Mouse (Mus musculus): ENCODE measurements around the gene Nalcn. TPM values are rescaled to one million over a fixed set of nuclear protein-coding genes. Genes with fewer than 3 reads are reported as not detected.

Gene Nalcn
- polyA plus RNA-seq, 1 experiment: not detected

GRCm38 (mm10) chr14:123376167-123376855 is 250.6 kb downstream of the Nalcn start:
- TF ChIP-seq POLR2A (IDR thresholded peaks at IDR 0.05; ENCODE audit: insufficient read depth, low read depth, low read length) (no peak), CTCF (IDR thresholded peaks at IDR 0.05; ENCODE audit: insufficient read depth, low read depth, low read length) (no peak)
- 44% methylated on average over 7 of the region's 7 CpGs for WGBS
- H3K27ac ChIP-seq (ENCODE audit: insufficient read depth, low read depth, low read length): no peak overlapping the region

GRCm38 (mm10) chr14:123371522-123371921 is 255.4 kb downstream of the Nalcn start:
- H3K4me3 ChIP-seq (ENCODE audit: insufficient read depth, low read depth, low read length): no peak overlapping the region
- WGBS: 16% methylated on average over 9 of the region's 9 CpGs
- no peaks in the 10 kb centered on the region for H3K4me1 ChIP-seq (ENCODE audit: control insufficient read depth, insufficient read depth, low read length)
- H3K27ac ChIP-seq (ENCODE audit: insufficient read depth, low read depth, low read length): no peak overlapping the region
- TF ChIP-seq CTCF (IDR thresholded peaks at IDR 0.05; ENCODE audit: insufficient read depth, low read depth, low read length): no peak
- TF ChIP-seq POLR2A (IDR thresholded peaks at IDR 0.05; ENCODE audit: insufficient read depth, low read depth, low read length): no peak

More at GRCm38 (mm10) chr14:123376167-123376855, 250.6 kb downstream of the Nalcn start:
- H3K4me3 ChIP-seq (ENCODE audit: insufficient read depth, low read depth, low read length): no peak overlapping the region
- no peaks in the 10 kb centered on the region for H3K4me1 ChIP-seq (ENCODE audit: control insufficient read depth, insufficient read depth, low read length)

- H3K4me1 ChIP-seq (ENCODE audit: control insufficient read depth, insufficient read depth, low read length): no peaks in the 10 kb centered on the region
- H3K4me3 ChIP-seq (ENCODE audit: insufficient read depth, low read depth, low read length): no peak overlapping the region
- H3K27ac ChIP-seq (ENCODE audit: insufficient read depth, low read depth, low read length): no peak overlapping the region
- 55% methylated on average over 1 of the region's 1 CpGs for WGBS
- TF ChIP-seq CTCF (IDR thresholded peaks at IDR 0.05; ENCODE audit: insufficient read depth, low read depth, low read length) (no peak), POLR2A (IDR thresholded peaks at IDR 0.05; ENCODE audit: insufficient read depth, low read depth, low read length) (no peak)
Measured at GRCm38 (mm10) chr14:123359691-123360090, 267.3 kb downstream of the Nalcn start.

- TF ChIP-seq CTCF (IDR thresholded peaks at IDR 0.05; ENCODE audit: insufficient read depth, low read depth, low read length) (no peak), POLR2A (IDR thresholded peaks at IDR 0.05; ENCODE audit: insufficient read depth, low read depth, low read length) (no peak)
- no peak overlapping the region for H3K27ac ChIP-seq (ENCODE audit: insufficient read depth, low read depth, low read length)
- 15% methylated on average over 6 of the region's 6 CpGs for WGBS
- no peak overlapping the region for H3K4me3 ChIP-seq (ENCODE audit: insufficient read depth, low read depth, low read length)
- no peaks in the 10 kb centered on the region for H3K4me1 ChIP-seq (ENCODE audit: control insufficient read depth, insufficient read depth, low read length)
Measured at GRCm38 (mm10) chr14:123352973-123353372, 274.0 kb downstream of the Nalcn start.

- 44% methylated on average over 1 of the region's 1 CpGs for WGBS
- no peak overlapping the region for H3K27ac ChIP-seq (ENCODE audit: insufficient read depth, low read depth, low read length)
- no peak overlapping the region for H3K4me3 ChIP-seq (ENCODE audit: insufficient read depth, low read depth, low read length)
- TF ChIP-seq POLR2A (IDR thresholded peaks at IDR 0.05; ENCODE audit: insufficient read depth, low read depth, low read length): no peak
- no peaks in the 10 kb centered on the region for H3K4me1 ChIP-seq (ENCODE audit: control insufficient read depth, insufficient read depth, low read length)
Measured at GRCm38 (mm10) chr14:123331841-123332240, 295.1 kb downstream of the Nalcn start.

GRCm38 (mm10) chr14:123314369-123314768 is 312.6 kb downstream of the Nalcn start:
- Histone ChIP-seq H3K4me3 (ENCODE audit: insufficient read depth, low read depth, low read length) (no peak overlapping the region), H3K27ac (ENCODE audit: insufficient read depth, low read depth, low read length) (no peak overlapping the region), H3K4me1 (ENCODE audit: control insufficient read depth, insufficient read depth, low read length) (no peaks in the 10 kb centered on the region)
- 35% methylated on average over 1 of the region's 1 CpGs for WGBS
- TF ChIP-seq POLR2A (IDR thresholded peaks at IDR 0.05; ENCODE audit: insufficient read depth, low read depth, low read length) (no peak), CTCF (IDR thresholded peaks at IDR 0.05; ENCODE audit: insufficient read depth, low read depth, low read length) (no peak)

GRCm38 (mm10) chr14:123312371-123312770 is 314.6 kb downstream of the Nalcn start:
- TF ChIP-seq CTCF (IDR thresholded peaks at IDR 0.05; ENCODE audit: insufficient read depth, low read depth, low read length) (no peak), POLR2A (IDR thresholded peaks at IDR 0.05; ENCODE audit: insufficient read depth, low read depth, low read length) (no peak)
- Histone ChIP-seq H3K4me3 (ENCODE audit: insufficient read depth, low read depth, low read length) (no peak overlapping the region), H3K4me1 (ENCODE audit: control insufficient read depth, insufficient read depth, low read length) (no peaks in the 10 kb centered on the region), H3K27ac (ENCODE audit: insufficient read depth, low read depth, low read length) (peak overlapping the region; percentile 96; the same call in 1 of the 2 replicates)
- 24% methylated on average over 4 of the region's 4 CpGs for WGBS

GRCm38 (mm10) chr14:123296068-123296467 is 330.9 kb downstream of the Nalcn start:
- Histone ChIP-seq H3K27ac (ENCODE audit: insufficient read depth, low read depth, low read length) (no peak overlapping the region), H3K4me1 (ENCODE audit: control insufficient read depth, insufficient read depth, low read length) (peaks cover under 1% of the 10 kb centered on the region; the same call in 1 of the 2 replicates), H3K4me3 (ENCODE audit: insufficient read depth, low read depth, low read length) (no peak overlapping the region)
- no peak for TF ChIP-seq CTCF (IDR thresholded peaks at IDR 0.05; ENCODE audit: insufficient read depth, low read depth, low read length)
- TF ChIP-seq POLR2A (IDR thresholded peaks at IDR 0.05; ENCODE audit: insufficient read depth, low read depth, low read length): no peak

- no peak for TF ChIP-seq CTCF (IDR thresholded peaks at IDR 0.05; ENCODE audit: insufficient read depth, low read depth, low read length)
- no peak for TF ChIP-seq POLR2A (IDR thresholded peaks at IDR 0.05; ENCODE audit: insufficient read depth, low read depth, low read length)
- Histone ChIP-seq H3K4me1 (ENCODE audit: control insufficient read depth, insufficient read depth, low read length) (no peaks in the 10 kb centered on the region), H3K27ac (ENCODE audit: insufficient read depth, low read depth, low read length) (no peak overlapping the region), H3K4me3 (ENCODE audit: insufficient read depth, low read depth, low read length) (no peak overlapping the region)
- 62% methylated on average over 4 of the region's 4 CpGs for WGBS
Measured at GRCm38 (mm10) chr14:123291118-123292007, 335.6 kb downstream of the Nalcn start.
